Comparison of ENCODE assay signal across 23 mouse cellular contexts in the genomic region with DNA sequence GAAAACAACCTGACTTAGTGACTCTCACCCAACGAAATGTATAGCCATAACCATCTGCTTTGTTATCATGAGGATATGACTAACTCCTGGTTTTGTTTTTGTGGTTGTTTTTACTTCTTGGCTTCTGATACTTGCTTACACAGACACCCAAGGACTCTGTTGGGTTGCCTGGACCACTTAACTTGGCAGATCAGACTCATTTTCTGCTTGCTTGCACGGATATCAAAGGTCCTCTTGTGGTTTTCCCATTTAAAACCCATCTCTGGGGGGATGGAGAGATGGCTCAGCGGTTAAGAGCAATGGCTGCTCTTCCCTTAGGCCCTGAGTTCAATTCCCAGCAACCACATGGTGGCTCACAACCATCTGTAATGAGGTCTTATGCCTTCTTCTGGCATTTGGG. TPM values are rescaled to one million over a fixed set of nuclear protein-coding genes. Genes with fewer than 3 reads are reported as not detected.
A peak's percentile ranks its signal among the peaks of the same experiment; 100 is the strongest.
DNase-seq lines count a peak whose midpoint lies in the region; ATAC-seq and TF ChIP-seq lines count a peak whose summit lies in the region.
"Had no signal": no experiment of that assay in that cellular context is flagged by ENCODE, and none has a peak within 500 bp of the region (broad histone marks: within the 10 kb centered on the region; RNA-seq: fewer than 3 reads in every experiment).

No protein-coding gene starts in this region.

- WGBS in hindbrain, embryonic 11.5 days, result 88% methylated on average over 3 of the region's 3 CpGs

- no peak overlapping the region for H3K4me2 ChIP-seq in hindbrain, embryonic 11.5 days (replicated peaks; ENCODE audit: low read depth, low read length)
- H3K4me2 ChIP-seq: embryonic facial prominence, embryonic 15.5 days; heart, embryonic 11.5 days; heart, embryonic 15.5 days; hindbrain, embryonic 14.5 days had no signal

- H3K4me1 ChIP-seq in testis, adult 2 months (ENCODE audit: control insufficient read depth, insufficient read depth, low read length), result peaks cover 2% of the 10 kb centered on the region
- H3K4me1 ChIP-seq in hindbrain, embryonic 11.5 days (replicated peaks; ENCODE audit: control insufficient read depth, insufficient read depth, low read length), result no peaks in the 10 kb centered on the region
- H3K4me1 ChIP-seq: embryonic facial prominence, embryonic 15.5 days; forebrain, embryonic 10.5 days; heart, embryonic 15.5 days had no signal

- no peaks in the 10 kb centered on the region for H3K27me3 ChIP-seq in testis, adult 2 months (ENCODE audit: control insufficient read depth, insufficient read depth, low read length)
- H3K27me3 ChIP-seq in hindbrain, embryonic 11.5 days (ENCODE audit: control insufficient read depth, insufficient read depth, low read length), result no peaks in the 10 kb centered on the region
- H3K27me3 ChIP-seq: embryonic facial prominence, embryonic 15.5 days; heart, embryonic 15.5 days had no signal

- no peaks in the 10 kb centered on the region for H3K9me3 ChIP-seq in hindbrain, embryonic 11.5 days (ENCODE audit: control insufficient read depth, low read length)
- H3K9me3 ChIP-seq: embryonic facial prominence, embryonic 15.5 days; forebrain, embryonic 10.5 days; heart, embryonic 15.5 days had no signal

- no peak for TF ChIP-seq CTCF in testis, adult 2 months (IDR thresholded peaks at IDR 0.05; ENCODE audit: control insufficient read depth, insufficient read depth, insufficient replicate concordance, low read depth, low read length)

- DNase-seq in testis, postnatal 14 days (ENCODE audit: low spot score), result no peak
- DNase-seq in 416B (ENCODE audit: low read depth), result peak; percentile 71
- DNase-seq in CD4-positive helper T cell, adult 2 months (ENCODE audit: low read depth, low spot score), result peak; percentile 17
- DNase-seq in naive thymus-derived CD4-positive, alpha-beta T cell, adult 2 months (ENCODE audit: low read depth), result peak; percentile 17
- no peak for DNase-seq in hindbrain, embryonic 11.5 days (ENCODE audit: low spot score)
- DNase-seq: adrenal gland, postnatal 10 days; B cell, adult 2 months; cerebellum, adult 11 months; cerebellum, adult 8-10 months; cerebellum, postnatal 14 days; embryo, embryonic 11 days; gastrocnemius, adult 2 months; gastrocnemius, postnatal 25 days; heart, adult 18-20 months; heart, postnatal 14 days had no signal

- no peak for ATAC-seq in hindbrain, embryonic 11.5 days (ENCODE audit: low FRiP score)
- ATAC-seq: forebrain, embryonic 14.5 days had no signal

- H3K27ac ChIP-seq in testis, adult 2 months (ENCODE audit: control insufficient read depth, insufficient read depth, low read depth, low read length), result no peak overlapping the region
- no peak overlapping the region for H3K27ac ChIP-seq in hindbrain, embryonic 11.5 days (ENCODE audit: low read depth, low read length)
- H3K27ac ChIP-seq: embryonic facial prominence, embryonic 15.5 days; forebrain, embryonic 10.5 days; gastrocnemius, adult 2 months; heart, embryonic 15.5 days; hindbrain, embryonic 14.5 days had no signal

- 0 out of 2 replicates have a peak, but pooled peaks cover 2% of the 10 kb centered on the region for H3K36me3 ChIP-seq in testis, adult 2 months (ENCODE audit: control insufficient read depth, insufficient read depth, low read length)
- no peaks in the 10 kb centered on the region for H3K36me3 ChIP-seq in hindbrain, embryonic 11.5 days (ENCODE audit: control insufficient read depth, insufficient read depth, low read length)
- H3K36me3 ChIP-seq: embryonic facial prominence, embryonic 15.5 days; forebrain, embryonic 10.5 days; heart, embryonic 15.5 days had no signal

- peak overlapping the region; percentile 69 for H3K4me3 ChIP-seq in testis, adult 2 months (ENCODE audit: control insufficient read depth, low read depth, low read length)
- no peak overlapping the region for H3K4me3 ChIP-seq in hindbrain, embryonic 11.5 days (ENCODE audit: low read depth, low read length)
- H3K4me3 ChIP-seq: embryonic facial prominence, embryonic 15.5 days; erythroblast, embryonic 14.5 days; forebrain, embryonic 10.5 days; gastrocnemius, adult 2 months; heart, embryonic 15.5 days had no signal

- no peak for TF ChIP-seq POLR2A in testis, adult 2 months (IDR thresholded peaks at IDR 0.05; ENCODE audit: control insufficient read depth, low read depth, low read length)

- H3K9ac ChIP-seq in hindbrain, embryonic 11.5 days (ENCODE audit: low read depth, low read length), result no peak overlapping the region
- H3K9ac ChIP-seq: embryonic facial prominence, embryonic 15.5 days; heart, embryonic 15.5 days; hindbrain, embryonic 14.5 days had no signal

RNA-seq across cellular contexts. Expression of a gene that starts 1.0 kb away (rescaled TPM):
- polyA plus RNA-seq in testis, adult 2 months (2012; rRNA removed), result 295 and 322 TPM in 2 replicates
- polyA plus RNA-seq in hindbrain, embryonic 11.5 days (2014; fragmentation: Nextera tagmentation; extraction: Ambion mirVana), result 0.92 and 2.4 TPM in 2 replicates

RNA-seq across cellular contexts. Expression of a gene that starts 3.5 kb away (rescaled TPM):
- 23.5 and 25.0 TPM in 2 replicates for polyA plus RNA-seq in testis, adult 2 months (2012; rRNA removed)
- 250 TPM in 2 replicates for polyA plus RNA-seq in hindbrain, embryonic 11.5 days (2014; fragmentation: Nextera tagmentation; extraction: Ambion mirVana)

RNA-seq across cellular contexts. Expression of a gene that starts 46.9 kb away (rescaled TPM):
- polyA plus RNA-seq in testis, adult 2 months (2012; rRNA removed), result 84.7 and 87.1 TPM in 2 replicates
- polyA plus RNA-seq in hindbrain, embryonic 11.5 days (2014; fragmentation: Nextera tagmentation; extraction: Ambion mirVana), result 62.7 and 63.0 TPM in 2 replicates

Comparison
In these comparisons a context has a peak if more than half of its experiments do, and no peak if none do; other contexts are left out.
1. DNase-seq: peak in 416B (single experiment), CD4-positive helper T cell, adult 2 months (single experiment) and naive thymus-derived CD4-positive, alpha-beta T cell, adult 2 months (single experiment); none in testis, postnatal 14 days (single experiment) and hindbrain, embryonic 11.5 days (single experiment).
2. RNA of a gene that starts 1.0 kb away (polyA plus RNA-seq): 295 to 322 TPM in testis, adult 2 months; 0.92 to 2.4 TPM in hindbrain, embryonic 11.5 days; every median in the first group is over 10 times any median in the second.